Mouse (Mus musculus) liver, embryonic 12.5 days (tissue): ENCODE measurements around the gene Glyctk. TPM values are rescaled to one million over a fixed set of nuclear protein-coding genes. Genes with fewer than 3 reads are reported as not detected.

Experiments
- ATAC-seq: fragments of 200-750 bp; cut with Nextera tagmentation; 2 replicates; pipeline ENCODE4 v1.8.0; 2017; ENCODE audit warnings: moderate number of reproducible peaks, mild to moderate bottlenecking, moderate library complexity
- H3K27ac ChIP-seq: fragments of 300-500 bp; sonication (generic); 2 replicates; pipeline ENCODE4 v1.5.1; 2016; ENCODE audit warnings: mild to moderate bottlenecking
- H3K27me3 ChIP-seq: fragments of 300-500 bp; sonication (generic); replicated peaks from 2 replicates; pipeline ENCODE4 v1.6.1; 2016; ENCODE audit warnings: mild to moderate bottlenecking, moderate library complexity
- H3K36me3 ChIP-seq: fragments of 300-500 bp; sonication (generic); 2 replicates; pipeline ENCODE4 v1.6.1; 2016; ENCODE audit warnings: mild to moderate bottlenecking, moderate library complexity
- H3K4me1 ChIP-seq: fragments of 300-500 bp; sonication (generic); 2 replicates; pipeline ENCODE4 v1.6.1; 2016
- H3K4me2 ChIP-seq: fragments of 300-500 bp; sonication (generic); 2 replicates; pipeline ENCODE4 v1.6.1; 2016; ENCODE audit warnings: mild to moderate bottlenecking, moderate library complexity
- H3K4me3 ChIP-seq: fragments of 300-500 bp; sonication (generic); 2 replicates; pipeline ENCODE4 v1.5.1; 2016; ENCODE audit warnings: mild to moderate bottlenecking, moderate library complexity
- H3K9ac ChIP-seq: fragments of 300-500 bp; sonication (generic); 2 replicates; pipeline ENCODE4 v1.6.1; 2016; ENCODE audit warnings: mild to moderate bottlenecking, moderate library complexity
- H3K9me3 ChIP-seq: fragments of 300-500 bp; sonication (generic); replicated peaks from 2 replicates; pipeline ENCODE4 v1.6.1; 2016; ENCODE audit warnings: mild to moderate bottlenecking, moderate library complexity
- WGBS: fragments of 180-500 bp; shearing (Covaris S2); methylation state at CpG from one replicate; pipeline ENCODE4 v1.1.7; 2016; ENCODE audit not compliant: insufficient replicate concordance; 5-methylcytosine and 5-hydroxymethylcytosine counted together
- polyA plus RNA-seq: library from polyadenylated mRNA; unstranded; fragments of >200 nt; fragmentation: Nextera tagmentation; extraction: Ambion mirVana; gene quantifications from 2 replicates; pipeline ENCODE4 v1.2.1, GENCODE M21; 2016

Gene Glyctk
- polyA plus RNA-seq, 1 experiment from 2014 or later: 15.7 TPM

GRCm38 (mm10) chr9:106141955-106142354, 16.0 kb downstream of the Glyctk start:
- Histone ChIP-seq H3K9me3 (no peaks in the 10 kb centered on the region), H3K4me1 (no peaks in the 10 kb centered on the region), H3K9ac (no peak overlapping the region), H3K27ac (no peak overlapping the region), H3K4me2 (no peak overlapping the region), H3K36me3 (no peaks in the 10 kb centered on the region), H3K27me3 (peaks cover 15% of the 10 kb centered on the region), H3K4me3 (no peak overlapping the region)
- 75% methylated on average over 12 of the region's 12 CpGs for WGBS
- ATAC-seq: no peak

GRCm38 (mm10) chr9:106139763-106140162, 18.2 kb downstream of the Glyctk start:
- Histone ChIP-seq H3K4me2 (no peak overlapping the region), H3K4me3 (no peak overlapping the region), H3K27ac (no peak overlapping the region), H3K9me3 (no peaks in the 10 kb centered on the region), H3K27me3 (no peaks in the 10 kb centered on the region; the same call in 1 of the 2 replicates), H3K9ac (no peak overlapping the region), H3K4me1 (no peaks in the 10 kb centered on the region), H3K36me3 (no peaks in the 10 kb centered on the region)
- 63% methylated on average over 10 of the region's 10 CpGs for WGBS
- no peak for ATAC-seq

- H3K36me3 ChIP-seq: no peaks in the 10 kb centered on the region
- H3K4me2 ChIP-seq: no peak overlapping the region
- no peak overlapping the region for H3K4me3 ChIP-seq
- H3K9ac ChIP-seq: no peak overlapping the region
- H3K9me3 ChIP-seq: no peaks in the 10 kb centered on the region
- no peak overlapping the region for H3K27ac ChIP-seq
- H3K4me1 ChIP-seq: no peaks in the 10 kb centered on the region
- no peak for ATAC-seq
- 65% methylated on average over 10 of the region's 10 CpGs for WGBS
- no peaks in the 10 kb centered on the region for H3K27me3 ChIP-seq
Observed at GRCm38 (mm10) chr9:106137671-106138216, 20.2 kb downstream of the Glyctk start.

GRCm38 (mm10) chr9:106130250-106130649, 27.7 kb downstream of the Glyctk start:
- Histone ChIP-seq H3K4me1 (no peaks in the 10 kb centered on the region), H3K36me3 (no peaks in the 10 kb centered on the region), H3K27ac (no peak overlapping the region), H3K9ac (no peak overlapping the region), H3K4me3 (no peak overlapping the region), H3K27me3 (no peaks in the 10 kb centered on the region), H3K9me3 (no peaks in the 10 kb centered on the region), H3K4me2 (no peak overlapping the region)
- WGBS: 71% methylated on average over 7 of the region's 7 CpGs
- no peak for ATAC-seq

- no peak for ATAC-seq
- Histone ChIP-seq H3K9me3 (no peaks in the 10 kb centered on the region), H3K4me2 (no peak overlapping the region), H3K4me1 (no peaks in the 10 kb centered on the region), H3K36me3 (no peaks in the 10 kb centered on the region), H3K27ac (no peak overlapping the region), H3K4me3 (no peak overlapping the region), H3K27me3 (no peaks in the 10 kb centered on the region), H3K9ac (no peak overlapping the region)
- WGBS: 49% methylated on average over 2 of the region's 2 CpGs
Observed at GRCm38 (mm10) chr9:106129072-106129471, 28.9 kb downstream of the Glyctk start.

- H3K9ac ChIP-seq: no peak overlapping the region
- ATAC-seq: no peak
- no peaks in the 10 kb centered on the region for H3K36me3 ChIP-seq
- H3K27ac ChIP-seq: no peak overlapping the region
- no peak overlapping the region for H3K4me2 ChIP-seq
- H3K9me3 ChIP-seq: no peaks in the 10 kb centered on the region
- no peak overlapping the region for H3K4me3 ChIP-seq
- H3K4me1 ChIP-seq: no peaks in the 10 kb centered on the region
- 60% methylated on average over 2 of the region's 2 CpGs for WGBS
- H3K27me3 ChIP-seq: no peaks in the 10 kb centered on the region
Observed at GRCm38 (mm10) chr9:106126786-106127251, 31.1 kb downstream of the Glyctk start.

GRCm38 (mm10) chr9:106123599-106123998, 34.3 kb downstream of the Glyctk start:
- 34% methylated on average over 4 of the region's 4 CpGs for WGBS
- no peaks in the 10 kb centered on the region for H3K4me1 ChIP-seq
- no peak overlapping the region for H3K9ac ChIP-seq
- no peaks in the 10 kb centered on the region for H3K27me3 ChIP-seq
- H3K9me3 ChIP-seq: no peaks in the 10 kb centered on the region
- no peaks in the 10 kb centered on the region for H3K36me3 ChIP-seq
- H3K4me2 ChIP-seq: no peak overlapping the region
- ATAC-seq: no peak
- no peak overlapping the region for H3K4me3 ChIP-seq
- H3K27ac ChIP-seq: no peak overlapping the region

GRCm38 (mm10) chr9:106119075-106119474, 38.9 kb downstream of the Glyctk start:
- no peaks in the 10 kb centered on the region for H3K27me3 ChIP-seq
- WGBS: 60% methylated on average over 9 of the region's 9 CpGs
- no peak overlapping the region for H3K27ac ChIP-seq
- no peak overlapping the region for H3K4me3 ChIP-seq
- no peak for ATAC-seq
- H3K4me1 ChIP-seq: no peaks in the 10 kb centered on the region
- H3K4me2 ChIP-seq: no peak overlapping the region
- H3K9ac ChIP-seq: no peak overlapping the region
- H3K36me3 ChIP-seq: no peaks in the 10 kb centered on the region
- H3K9me3 ChIP-seq: no peaks in the 10 kb centered on the region

- Histone ChIP-seq H3K4me1 (no peaks in the 10 kb centered on the region), H3K36me3 (no peaks in the 10 kb centered on the region), H3K4me3 (no peak overlapping the region), H3K9ac (no peak overlapping the region), H3K27ac (no peak overlapping the region), H3K9me3 (peaks cover 11% of the 10 kb centered on the region; the same call in 1 of the 2 replicates), H3K27me3 (no peaks in the 10 kb centered on the region), H3K4me2 (no peak overlapping the region)
- no peak for ATAC-seq
- 38% methylated on average over 13 of the region's 13 CpGs for WGBS
Observed at GRCm38 (mm10) chr9:106115801-106116424, 42.0 kb downstream of the Glyctk start.

- ATAC-seq: no peak
- H3K9ac ChIP-seq: no peak overlapping the region
- no peaks in the 10 kb centered on the region for H3K36me3 ChIP-seq
- 37% methylated on average over 10 of the region's 10 CpGs for WGBS
- H3K4me1 ChIP-seq: no peaks in the 10 kb centered on the region
- no peaks in the 10 kb centered on the region for H3K27me3 ChIP-seq
- no peak overlapping the region for H3K27ac ChIP-seq
- no peak overlapping the region for H3K4me2 ChIP-seq
- peaks cover 14% of the 10 kb centered on the region; the same call in 1 of the 2 replicates for H3K9me3 ChIP-seq
- H3K4me3 ChIP-seq: no peak overlapping the region
Observed at GRCm38 (mm10) chr9:106112770-106113423, 45.0 kb downstream of the Glyctk start.

GRCm38 (mm10) chr9:106106241-106106640, 51.7 kb downstream of the Glyctk start:
- WGBS: 70% methylated on average over 9 of the region's 9 CpGs
- H3K4me2 ChIP-seq: no peak overlapping the region
- no peak for ATAC-seq
- no peak overlapping the region for H3K9ac ChIP-seq
- no peaks in the 10 kb centered on the region for H3K36me3 ChIP-seq
- no peaks in the 10 kb centered on the region for H3K4me1 ChIP-seq
- no peak overlapping the region for H3K27ac ChIP-seq
- no peak overlapping the region for H3K4me3 ChIP-seq
- H3K9me3 ChIP-seq: peaks cover 9% of the 10 kb centered on the region; the same call in 1 of the 2 replicates
- H3K27me3 ChIP-seq: no peaks in the 10 kb centered on the region

GRCm38 (mm10) chr9:106104401-106104800, 53.5 kb downstream of the Glyctk start:
- Histone ChIP-seq H3K9ac (no peak overlapping the region), H3K9me3 (peaks cover 3% of the 10 kb centered on the region; the same call in 1 of the 2 replicates), H3K27ac (no peak overlapping the region), H3K4me1 (no peaks in the 10 kb centered on the region), H3K4me2 (no peak overlapping the region), H3K27me3 (no peaks in the 10 kb centered on the region), H3K4me3 (no peak overlapping the region), H3K36me3 (no peaks in the 10 kb centered on the region)
- 72% methylated on average over 7 of the region's 7 CpGs for WGBS
- no peak for ATAC-seq
